Mouse (Mus musculus) brain, embryonic 18.5 days (tissue): ENCODE measurements around the gene Cox20.

Experiments used
- DNase-seq: peaks from one replicate; pipeline ENCODE4 v3.0.0-alpha.2; 2012; ENCODE audit warnings: low read depth, low spot score

Gene Cox20

DNA sequence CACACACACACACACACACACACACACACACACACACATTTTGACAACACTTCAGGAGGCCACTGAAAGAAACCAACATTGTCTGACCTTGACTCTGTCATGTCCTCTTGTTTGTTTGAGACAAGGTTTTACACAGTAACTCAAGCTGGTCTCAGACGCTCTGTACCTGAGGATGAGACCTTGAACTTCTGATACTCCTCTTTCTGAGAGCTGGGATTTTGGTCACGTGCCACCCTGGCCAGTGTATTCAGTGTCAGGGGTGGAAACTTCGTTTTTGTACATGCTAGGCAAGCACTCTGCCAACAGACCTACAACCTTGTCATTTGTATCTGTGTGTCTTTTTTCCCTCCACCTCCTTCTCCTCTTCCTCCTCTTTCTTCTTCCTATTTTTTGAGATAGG lies 35.6 kb downstream of the Cox20 start:
- no peak for DNase-seq

DNA sequence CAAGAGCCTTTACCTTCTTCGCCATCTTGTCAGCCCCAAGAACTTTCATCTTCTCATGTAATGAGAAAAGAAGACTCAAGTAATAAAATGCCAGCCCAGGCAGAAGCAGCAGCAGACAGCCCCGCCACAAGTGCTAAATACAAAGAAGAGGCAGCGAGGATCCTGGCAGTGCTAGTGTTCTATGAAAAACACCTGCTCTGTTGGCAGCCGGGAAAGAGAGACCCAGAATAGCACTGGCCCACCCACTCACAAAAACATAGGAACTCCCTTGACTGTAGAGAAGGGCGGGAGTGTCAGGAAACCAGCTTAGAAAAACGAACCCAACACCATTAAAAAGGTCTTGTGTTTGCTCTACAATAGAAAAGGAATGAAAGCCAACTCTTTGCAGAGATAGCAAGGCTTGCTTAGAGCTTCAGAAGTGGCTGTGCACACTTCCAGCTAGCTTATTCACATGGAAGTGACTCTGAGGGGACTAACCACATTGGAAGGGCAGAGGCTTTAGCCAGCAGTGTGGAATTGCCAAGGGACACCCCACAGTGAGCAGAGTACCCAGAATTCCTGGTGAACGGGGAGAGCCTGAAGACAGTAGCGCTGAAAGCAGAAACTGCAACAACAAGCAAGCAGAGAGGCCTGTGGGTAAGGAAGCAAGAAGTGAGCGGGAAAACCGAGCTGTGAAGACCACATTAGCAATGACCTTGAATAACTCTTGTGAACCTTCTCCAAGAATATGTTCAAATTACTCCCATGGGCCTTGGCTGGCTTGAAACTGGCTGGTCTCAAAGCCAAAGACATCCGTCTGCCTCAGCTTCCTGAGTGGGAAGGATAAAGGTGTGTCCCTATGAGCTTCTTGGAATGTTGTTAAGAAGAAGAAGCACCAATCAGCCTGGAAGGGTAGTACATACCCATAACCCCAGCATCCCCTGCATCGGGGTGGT lies 39.1 kb downstream of the Cox20 start:
- no peak for DNase-seq

DNA sequence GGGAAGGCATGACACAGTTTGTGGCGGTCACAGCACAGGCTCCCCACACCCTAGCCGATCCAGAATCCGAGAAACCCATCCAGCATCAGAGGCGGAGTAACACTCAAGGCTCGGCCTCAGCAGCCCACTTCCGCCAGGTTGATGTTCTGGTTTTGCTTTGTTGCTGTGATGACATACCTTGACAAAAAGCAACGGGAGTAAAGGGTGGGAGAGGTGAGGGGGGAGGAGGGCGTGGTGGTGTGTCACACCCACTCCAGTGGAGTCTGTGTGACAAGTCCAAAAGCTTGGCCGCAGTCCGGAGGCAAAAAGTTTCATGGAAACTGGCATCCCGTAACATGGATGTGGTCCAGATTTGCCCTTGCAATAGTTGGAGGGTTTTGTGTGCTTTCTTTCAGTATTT lies 41.3 kb downstream of the Cox20 start:
- no peak for DNase-seq

GRCm38 (mm10) chr1:178360702-178361101 lies 41.8 kb downstream of the Cox20 start:
- no peak for DNase-seq

- no peak for DNase-seq
Measured at GRCm38 (mm10) chr1:178365171-178365570, 46.2 kb downstream of the Cox20 start.

- DNase-seq = no peak
Measured at GRCm38 (mm10) chr1:178368121-178368520, 49.2 kb downstream of the Cox20 start.

DNA sequence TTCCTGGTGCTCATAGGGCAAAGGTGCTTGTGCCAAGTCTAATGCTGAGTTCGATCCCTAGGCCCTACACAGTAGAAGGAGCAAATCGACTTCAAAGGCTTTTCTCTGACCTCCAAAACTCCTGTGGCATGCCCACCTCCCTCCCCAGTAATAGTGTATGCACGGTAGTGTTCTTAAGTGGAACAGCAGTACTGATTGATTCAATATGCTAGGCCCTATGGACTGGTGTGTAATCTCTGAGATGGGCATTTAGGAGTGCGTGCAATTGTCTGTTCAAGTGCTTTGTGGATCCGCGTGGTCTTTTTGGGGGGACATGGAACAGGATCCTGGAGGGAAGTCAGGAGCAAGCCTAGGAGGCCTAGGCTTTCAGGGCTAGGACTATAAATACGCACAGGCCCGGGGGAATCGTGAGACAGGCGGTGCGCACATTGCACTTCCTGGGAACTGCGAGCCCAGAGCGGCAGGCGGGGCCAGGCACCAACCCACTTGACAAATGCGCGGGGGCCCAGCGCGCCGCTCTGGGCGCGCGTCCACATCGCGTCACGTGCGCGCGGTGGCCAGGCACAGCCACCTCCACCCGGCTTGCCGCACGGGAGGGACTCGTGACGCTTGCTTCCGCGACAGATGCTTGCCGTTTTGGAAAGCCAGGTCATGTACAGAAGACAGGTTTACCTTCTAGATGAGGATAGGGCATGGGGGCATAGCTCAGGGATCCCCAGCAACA lies 49.8 kb downstream of the Cox20 start:
- DNase-seq = peak; percentile 72

GRCm38 (mm10) chr1:178369272-178369651 lies 50.3 kb downstream of the Cox20 start:
- DNase-seq = no peak
